Mouse (Mus musculus) cerebellum, postnatal 14 days (tissue): Measurements from ENCODE around the gene Syt3.

Experiments used
- DNase-seq, 2 experiments: peaks; one replicate each; pipeline ENCODE4 v3.0.0; 2021; ENCODE audit warnings: mixed read lengths in 2 of 2

Syt3 gene

GRCm38 (mm10) chr7:44446070-44446855, 62.4 kb downstream of the Syt3 start:
- peak; percentile 73 to 75 for DNase-seq
